Mouse (Mus musculus): Measurements from ENCODE around the gene Crabp1.

DNA sequence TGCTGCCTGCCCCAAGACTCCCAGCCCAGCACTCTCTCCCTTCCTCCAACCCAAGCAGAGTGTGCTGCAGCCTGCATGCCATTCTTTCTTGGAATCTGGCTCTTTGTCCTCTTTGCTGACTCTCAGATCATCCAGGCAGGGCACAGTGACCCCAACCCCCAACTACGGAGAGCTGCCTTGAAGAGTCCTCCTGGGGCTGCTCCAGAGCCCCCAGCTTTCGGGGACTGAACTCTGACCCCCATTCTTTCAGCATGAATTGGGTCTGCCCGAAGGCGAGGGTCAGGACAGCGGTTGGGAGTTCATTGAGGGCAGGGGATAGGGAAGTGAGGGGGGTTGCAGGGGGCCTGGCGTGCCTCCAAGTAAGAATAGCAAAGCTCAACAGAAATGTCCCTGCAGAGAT is 5.0 kb upstream of the Crabp1 start:
- TF ChIP-seq CTCF (IDR thresholded peaks at IDR 0.05; ENCODE audit: borderline replicate concordance, extremely low read depth, insufficient read depth, insufficient read length) (no peak), POLR2A (IDR thresholded peaks at IDR 0.05; ENCODE audit: borderline replicate concordance, extremely low read depth, insufficient read depth, insufficient read length, poor library complexity, severe bottlenecking) (no peak)
